Mouse (Mus musculus): ENCODE measurements around the gene Spi1. TPM values are rescaled to one million over a fixed set of nuclear protein-coding genes. Genes with fewer than 3 reads are reported as not detected.
"Not testable (repeated sequence)": the region's sequence is repeated elsewhere in the genome, so short reads cannot be mapped to it uniquely, and the experiment has no call there.

Spi1 gene
- total and polyA plus RNA-seq, 2 experiments = 3.7 to 16.5 TPM

DNA sequence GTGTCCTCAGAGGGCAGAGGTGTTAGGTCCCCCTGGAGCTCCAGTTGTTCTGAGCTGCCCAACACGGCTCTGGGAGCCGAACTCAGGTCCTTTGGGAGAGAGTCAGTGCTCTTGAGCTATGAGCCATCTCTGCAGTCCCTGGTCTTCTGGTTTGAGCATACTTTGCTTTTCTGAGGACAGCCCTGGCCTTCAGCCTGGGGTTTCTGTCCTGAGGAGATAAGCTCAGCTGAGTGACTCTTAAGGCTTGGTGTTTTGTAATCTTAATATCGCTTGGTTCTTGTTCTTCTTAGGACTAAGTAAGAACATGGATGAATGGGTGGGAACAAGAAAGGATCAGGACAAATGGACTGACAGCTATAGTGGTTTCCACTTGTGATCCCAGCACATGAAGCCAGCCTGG lies 26.0 kb downstream of the Spi1 start:
- Histone ChIP-seq H3K79me2 (ENCODE audit: control insufficient read depth, insufficient read depth, low read length) (no peaks in the 10 kb centered on the region), H3K36me3 (ENCODE audit: control insufficient read depth, insufficient read depth, low read length) (no peaks in the 10 kb centered on the region), H3K27ac (replicated peaks; ENCODE audit: insufficient read depth, low read depth, low read length) (no peak overlapping the region), H3K4me3 (ENCODE audit: insufficient read depth, low read depth, low read length) (no peak overlapping the region), H3K9ac (ENCODE audit: low read depth, low read length) (no peak overlapping the region), H3K4me1 (ENCODE audit: control insufficient read depth, insufficient read depth, low read length) (peaks cover 5% of the 10 kb centered on the region; the same call in 1 of the 2 replicates), H3K27me3 (ENCODE audit: control insufficient read depth, insufficient read depth, low read length) (no peaks in the 10 kb centered on the region)
- DNase-seq (ENCODE audit: extremely low read depth, low read depth, low spot score) = no peak
- 91% methylated on average over 3 of the region's 3 CpGs for WGBS
- TF ChIP-seq POLR2A (IDR thresholded peaks at IDR 0.05; ENCODE audit: extremely low read depth, insufficient read depth, low read length) (no peak), CTCF (IDR thresholded peaks at IDR 0.05; ENCODE audit: low read depth, low read length) (no peak)

DNA sequence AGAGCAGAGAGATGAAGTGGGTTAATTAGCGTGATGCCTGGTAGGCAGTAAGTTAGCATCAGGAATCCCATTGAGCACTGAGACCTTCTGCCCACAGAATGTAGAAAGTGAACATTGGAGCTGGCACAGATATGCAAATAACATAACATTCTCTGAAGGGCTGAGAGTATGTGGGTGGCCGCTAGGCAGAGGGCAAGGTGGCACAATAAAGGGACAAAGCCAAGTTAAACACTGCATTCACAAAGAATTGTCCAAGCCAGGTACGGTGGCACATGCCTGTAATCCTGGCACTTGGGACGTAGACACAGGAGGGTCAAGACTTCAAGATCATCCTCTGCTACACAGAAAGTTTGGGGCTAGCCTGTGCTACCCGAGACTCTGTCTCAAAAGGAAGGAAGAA lies 27.1 kb downstream of the Spi1 start:
- no peaks in the 10 kb centered on the region for H3K27me3 ChIP-seq (ENCODE audit: control insufficient read depth, insufficient read depth, low read length)
- peak; percentile 60 for DNase-seq (ENCODE audit: extremely low read depth, low read depth, low spot score)
- peaks cover 5% of the 10 kb centered on the region; the same call in 1 of the 2 replicates for H3K4me1 ChIP-seq (ENCODE audit: control insufficient read depth, insufficient read depth, low read length)
- TF ChIP-seq POLR2A (IDR thresholded peaks at IDR 0.05; ENCODE audit: extremely low read depth, insufficient read depth, low read length) (no peak), CTCF (IDR thresholded peaks at IDR 0.05; ENCODE audit: low read depth, low read length) (no peak)
- no peaks in the 10 kb centered on the region for H3K36me3 ChIP-seq (ENCODE audit: control insufficient read depth, insufficient read depth, low read length)
- no peak overlapping the region for H3K27ac ChIP-seq (replicated peaks; ENCODE audit: insufficient read depth, low read depth, low read length)
- H3K79me2 ChIP-seq (ENCODE audit: control insufficient read depth, insufficient read depth, low read length) = no peaks in the 10 kb centered on the region
- WGBS = 41% methylated on average over 5 of the region's 5 CpGs
- H3K9ac ChIP-seq (ENCODE audit: low read depth, low read length) = no peak overlapping the region
- no peak overlapping the region for H3K4me3 ChIP-seq (ENCODE audit: insufficient read depth, low read depth, low read length)

DNA sequence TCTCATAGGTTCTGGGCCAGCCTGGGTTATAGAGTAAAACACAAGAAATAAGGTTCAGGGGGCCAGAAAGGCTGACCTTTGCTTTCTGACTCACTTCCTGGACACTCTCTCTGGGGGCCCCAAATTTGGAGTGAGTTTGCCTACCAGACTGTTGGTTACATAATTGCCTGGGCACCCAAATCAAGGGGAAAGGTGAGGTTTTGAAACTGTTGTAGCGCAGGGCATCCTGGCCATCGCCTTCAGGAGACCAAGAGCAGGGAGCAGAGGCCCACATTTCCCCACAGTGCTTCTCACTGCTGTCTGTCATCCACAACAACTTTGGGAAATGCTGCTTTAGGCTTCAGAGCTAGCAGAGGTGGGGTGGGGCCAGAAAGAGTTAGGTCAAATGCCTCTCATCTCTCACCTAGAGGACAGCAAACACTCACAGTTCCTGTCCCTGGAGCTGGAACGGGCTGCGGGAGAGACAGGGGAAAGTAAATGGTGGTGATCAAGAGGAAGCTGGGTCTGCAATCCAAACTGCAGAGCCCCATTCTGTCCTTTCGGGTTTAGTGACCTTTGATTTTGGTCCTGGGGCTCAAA lies 27.7 kb downstream of the Spi1 start:
- Histone ChIP-seq H3K4me3 (ENCODE audit: insufficient read depth, low read depth, low read length) (no peak overlapping the region), H3K27ac (replicated peaks; ENCODE audit: insufficient read depth, low read depth, low read length) (peak overlapping the region; percentile 45), H3K79me2 (ENCODE audit: control insufficient read depth, insufficient read depth, low read length) (no peaks in the 10 kb centered on the region), H3K27me3 (ENCODE audit: control insufficient read depth, insufficient read depth, low read length) (no peaks in the 10 kb centered on the region), H3K4me1 (ENCODE audit: control insufficient read depth, insufficient read depth, low read length) (peaks cover 5% of the 10 kb centered on the region; the same call in 1 of the 2 replicates), H3K36me3 (ENCODE audit: control insufficient read depth, insufficient read depth, low read length) (no peaks in the 10 kb centered on the region), H3K9ac (ENCODE audit: low read depth, low read length) (no peak overlapping the region)
- DNase-seq (ENCODE audit: extremely low read depth, low read depth, low spot score) = peak; percentile 78
- TF ChIP-seq POLR2A (IDR thresholded peaks at IDR 0.05; ENCODE audit: extremely low read depth, insufficient read depth, low read length) (no peak), CTCF (IDR thresholded peaks at IDR 0.05; ENCODE audit: low read depth, low read length) (no peak)
- WGBS = 27% methylated on average over 5 of the region's 5 CpGs

DNA sequence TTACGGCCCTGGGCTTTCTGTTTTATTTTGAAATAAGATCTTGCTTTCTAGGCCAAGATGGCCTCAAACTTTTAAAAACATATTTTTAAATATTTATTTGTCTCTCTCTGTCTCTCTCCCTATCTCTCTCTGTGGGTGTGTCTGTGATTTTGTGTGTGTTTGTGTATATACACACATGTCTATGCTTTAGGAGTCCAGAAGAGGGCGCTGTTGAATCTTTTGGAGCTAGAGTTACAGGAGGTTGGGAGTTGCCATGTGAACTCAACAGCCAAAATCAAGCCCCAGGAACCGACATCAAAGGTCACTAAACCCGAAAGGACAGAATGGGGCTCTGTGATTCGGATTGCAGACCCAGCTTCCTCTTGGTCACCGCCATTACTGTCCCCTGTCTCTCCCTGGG lies 28.2 kb downstream of the Spi1 start:
- no peak overlapping the region for H3K4me3 ChIP-seq (ENCODE audit: insufficient read depth, low read depth, low read length)
- no peak for TF ChIP-seq CTCF (IDR thresholded peaks at IDR 0.05; ENCODE audit: low read depth, low read length)
- no peak for TF ChIP-seq POLR2A (IDR thresholded peaks at IDR 0.05; ENCODE audit: extremely low read depth, insufficient read depth, low read length)
- no peak overlapping the region for H3K9ac ChIP-seq (ENCODE audit: low read depth, low read length)
- peak overlapping the region; percentile 45; the same call in 1 of the 2 replicates for H3K27ac ChIP-seq (replicated peaks; ENCODE audit: insufficient read depth, low read depth, low read length)
- DNase-seq (ENCODE audit: extremely low read depth, low read depth, low spot score) = peak; percentile 27
- H3K79me2 ChIP-seq (ENCODE audit: control insufficient read depth, insufficient read depth, low read length) = no peaks in the 10 kb centered on the region
- no peaks in the 10 kb centered on the region for H3K27me3 ChIP-seq (ENCODE audit: control insufficient read depth, insufficient read depth, low read length)
- H3K36me3 ChIP-seq (ENCODE audit: control insufficient read depth, insufficient read depth, low read length) = no peaks in the 10 kb centered on the region
- WGBS = 66% methylated on average over 6 of the region's 6 CpGs
- peaks cover 5% of the 10 kb centered on the region; the same call in 1 of the 2 replicates for H3K4me1 ChIP-seq (ENCODE audit: control insufficient read depth, insufficient read depth, low read length)

DNA sequence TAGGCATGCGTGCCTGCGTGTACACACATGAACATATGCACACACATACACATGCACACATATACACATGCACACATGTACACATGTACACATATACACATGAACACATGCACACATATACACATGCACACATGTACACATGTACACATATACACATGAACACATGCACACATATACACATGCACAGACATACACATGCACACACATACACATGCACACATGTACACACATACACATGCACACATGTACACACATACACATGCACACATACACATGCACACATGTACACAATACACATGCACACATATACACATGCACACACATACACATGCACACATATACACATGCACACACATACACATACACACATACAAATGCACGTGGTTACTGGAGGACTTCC lies 29.6 kb downstream of the Spi1 start:
- WGBS = 89% methylated on average over 3 of the region's 3 CpGs
- not testable (repeated sequence) for H3K27ac ChIP-seq (replicated peaks; ENCODE audit: insufficient read depth, low read depth, low read length); H3K79me2 ChIP-seq (ENCODE audit: control insufficient read depth, insufficient read depth, low read length); H3K9ac ChIP-seq (ENCODE audit: low read depth, low read length); DNase-seq (ENCODE audit: extremely low read depth, low read depth, low spot score); H3K4me3 ChIP-seq (ENCODE audit: insufficient read depth, low read depth, low read length); H3K4me1 ChIP-seq (ENCODE audit: control insufficient read depth, insufficient read depth, low read length); H3K36me3 ChIP-seq (ENCODE audit: control insufficient read depth, insufficient read depth, low read length); H3K27me3 ChIP-seq (ENCODE audit: control insufficient read depth, insufficient read depth, low read length)

DNA sequence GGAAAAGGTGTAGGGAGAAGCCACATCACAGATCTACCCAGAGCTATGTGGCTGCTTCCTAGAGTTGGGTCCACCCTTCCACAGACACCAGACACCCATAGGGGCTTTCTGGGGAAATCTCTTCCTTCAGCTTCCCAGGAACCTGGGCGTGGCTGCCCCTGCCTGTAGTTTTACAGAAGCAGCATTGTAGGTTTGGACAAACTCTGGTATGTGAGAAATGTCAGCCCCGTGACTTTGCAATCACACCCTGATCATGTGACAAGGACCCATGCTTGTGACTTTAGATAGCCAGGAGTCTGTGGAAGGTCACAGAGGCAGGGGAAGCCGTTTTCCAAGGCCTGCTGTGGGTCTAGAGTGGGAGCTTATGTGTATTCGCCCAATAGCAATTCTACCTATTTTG lies 30.3 kb downstream of the Spi1 start:
- H3K27ac ChIP-seq (replicated peaks; ENCODE audit: insufficient read depth, low read depth, low read length) = no peak overlapping the region
- H3K4me1 ChIP-seq (ENCODE audit: control insufficient read depth, insufficient read depth, low read length) = peaks cover 5% of the 10 kb centered on the region; the same call in 1 of the 2 replicates
- WGBS = 74% methylated on average over 4 of the region's 4 CpGs
- H3K9ac ChIP-seq (ENCODE audit: low read depth, low read length) = no peak overlapping the region
- DNase-seq (ENCODE audit: extremely low read depth, low read depth, low spot score) = no peak
- no peaks in the 10 kb centered on the region for H3K27me3 ChIP-seq (ENCODE audit: control insufficient read depth, insufficient read depth, low read length)
- no peaks in the 10 kb centered on the region for H3K79me2 ChIP-seq (ENCODE audit: control insufficient read depth, insufficient read depth, low read length)
- no peak overlapping the region for H3K4me3 ChIP-seq (ENCODE audit: insufficient read depth, low read depth, low read length)
- H3K36me3 ChIP-seq (ENCODE audit: control insufficient read depth, insufficient read depth, low read length) = no peaks in the 10 kb centered on the region
- no peak for TF ChIP-seq CTCF (IDR thresholded peaks at IDR 0.05; ENCODE audit: low read depth, low read length)
- no peak for TF ChIP-seq POLR2A (IDR thresholded peaks at IDR 0.05; ENCODE audit: extremely low read depth, insufficient read depth, low read length)

Measured in liver, adult 2 months (tissue).